Mouse (Mus musculus): Measurements from ENCODE around the gene Dscaml1. TPM values are rescaled to one million over a fixed set of nuclear protein-coding genes. Genes with fewer than 3 reads are reported as not detected.

Dscaml1 gene
- polyA plus RNA-seq, 1 experiment, result not detected

DNA sequence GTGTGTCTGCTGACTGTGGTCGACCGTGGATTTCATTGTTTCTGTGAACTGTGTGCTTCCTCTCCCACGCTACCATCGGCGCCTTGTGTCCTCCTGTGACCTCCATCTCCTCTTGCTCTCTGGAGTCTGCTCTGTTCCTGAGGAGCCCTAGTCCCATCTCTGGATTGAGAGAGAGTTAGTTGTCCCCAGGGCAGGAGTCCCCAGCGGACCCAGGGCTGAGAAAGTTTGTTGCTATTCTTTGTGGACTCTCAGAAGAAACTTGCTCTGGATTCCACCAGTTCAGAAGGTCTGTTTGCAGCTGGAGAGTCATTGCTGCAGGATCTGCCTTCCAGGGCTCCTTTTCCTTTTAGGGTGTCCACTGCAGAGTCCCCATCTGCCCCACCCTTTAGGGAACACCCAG, 31.2 kb upstream of the Dscaml1 start:
- TF ChIP-seq POLR2A (IDR thresholded peaks at IDR 0.05; ENCODE audit: low read depth, low read length) (no peak), CTCF (IDR thresholded peaks at IDR 0.05; ENCODE audit: borderline replicate concordance, insufficient read depth, low read length) (no peak)
- H3K4me3 ChIP-seq (ENCODE audit: insufficient read depth, low read length), result no peak overlapping the region
- H3K4me1 ChIP-seq (ENCODE audit: control insufficient read depth, insufficient read depth, low read length), result no peaks in the 10 kb centered on the region
- no peak overlapping the region for H3K27ac ChIP-seq (ENCODE audit: insufficient read depth, low read length)

DNA sequence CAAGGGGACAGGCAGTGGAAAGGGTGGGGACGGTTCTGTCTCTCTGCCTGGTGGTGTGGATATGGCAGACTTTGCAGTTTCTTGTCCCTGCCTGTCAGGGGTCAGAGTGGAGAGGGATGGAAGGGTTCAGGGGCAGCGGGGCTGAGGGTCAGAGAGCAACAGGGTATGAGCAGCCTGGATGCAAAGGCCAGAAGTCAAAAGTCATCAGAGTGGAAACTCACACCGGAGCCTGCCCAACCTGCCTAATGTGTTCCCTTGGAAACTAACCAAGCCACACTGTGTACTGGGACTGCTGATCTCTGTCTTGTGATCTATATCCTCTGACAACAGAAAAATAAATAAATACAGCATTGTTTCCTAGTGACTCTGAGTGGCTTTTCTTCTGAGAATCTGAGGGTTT, 30.6 kb upstream of the Dscaml1 start:
- TF ChIP-seq POLR2A (IDR thresholded peaks at IDR 0.05; ENCODE audit: low read depth, low read length) (no peak), CTCF (IDR thresholded peaks at IDR 0.05; ENCODE audit: borderline replicate concordance, insufficient read depth, low read length) (no peak)
- H3K4me3 ChIP-seq (ENCODE audit: insufficient read depth, low read length), result no peak overlapping the region
- H3K27ac ChIP-seq (ENCODE audit: insufficient read depth, low read length), result no peak overlapping the region
- no peaks in the 10 kb centered on the region for H3K4me1 ChIP-seq (ENCODE audit: control insufficient read depth, insufficient read depth, low read length)

DNA sequence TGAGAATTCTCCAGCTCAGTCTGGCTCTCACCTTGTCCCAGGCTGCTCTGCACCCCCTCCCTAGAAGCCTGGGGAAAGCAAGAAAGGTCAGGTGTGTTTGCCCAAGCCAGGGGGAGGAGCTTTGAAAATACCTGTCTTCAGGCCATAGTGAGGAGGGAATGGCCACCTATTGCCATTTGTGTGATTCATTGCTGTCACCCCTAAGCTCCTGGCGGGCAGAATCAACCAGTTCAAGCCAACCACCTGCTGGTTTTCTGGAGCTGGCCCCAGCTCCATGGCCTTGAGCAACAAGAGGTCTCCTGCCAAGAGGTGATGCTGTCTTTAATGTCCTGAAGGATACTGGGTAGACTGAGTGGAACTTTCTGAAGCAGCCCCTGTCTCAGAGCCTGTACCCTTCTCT, 28.1 kb upstream of the Dscaml1 start:
- TF ChIP-seq CTCF (IDR thresholded peaks at IDR 0.05; ENCODE audit: borderline replicate concordance, insufficient read depth, low read length), result no peak
- no peak for TF ChIP-seq POLR2A (IDR thresholded peaks at IDR 0.05; ENCODE audit: low read depth, low read length)
- no peak overlapping the region for H3K27ac ChIP-seq (ENCODE audit: insufficient read depth, low read length)
- no peaks in the 10 kb centered on the region for H3K4me1 ChIP-seq (ENCODE audit: control insufficient read depth, insufficient read depth, low read length)
- no peak overlapping the region for H3K4me3 ChIP-seq (ENCODE audit: insufficient read depth, low read length)

DNA sequence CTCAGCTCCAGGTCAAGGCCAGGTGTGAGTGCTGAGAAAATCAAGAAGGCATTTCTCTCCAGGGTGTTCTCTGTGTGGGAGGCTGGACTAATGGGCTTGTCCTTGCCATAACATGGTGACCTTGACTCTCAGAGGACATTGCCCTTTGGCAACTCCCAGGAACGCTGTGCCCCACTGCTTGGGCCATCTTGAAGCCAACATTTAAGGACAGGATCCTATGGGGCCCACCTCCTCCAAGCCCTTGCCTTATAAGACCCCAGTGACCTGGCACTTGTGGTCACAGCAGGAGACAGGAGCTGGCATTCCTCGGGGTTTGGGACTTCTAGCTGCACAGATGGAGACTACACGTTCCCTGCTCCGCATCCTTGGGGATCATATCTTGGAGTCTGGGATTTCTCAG, 27.0 kb upstream of the Dscaml1 start, which contains the start of gene Fxyd2:
Gene Fxyd2, plus strand, starts transcription at position 236 of the 400 bp plus-strand sequence.
- Histone ChIP-seq H3K27ac (ENCODE audit: insufficient read depth, low read length) (no peak within 1 kb of the TSS), H3K4me1 (ENCODE audit: control insufficient read depth, insufficient read depth, low read length) (no peaks in the 10 kb centered on the region), H3K4me3 (ENCODE audit: insufficient read depth, low read length) (no peak within 1 kb of the TSS)
- TF ChIP-seq POLR2A (IDR thresholded peaks at IDR 0.05; ENCODE audit: low read depth, low read length) (no peak), CTCF (IDR thresholded peaks at IDR 0.05; ENCODE audit: borderline replicate concordance, insufficient read depth, low read length) (no peak)

DNA sequence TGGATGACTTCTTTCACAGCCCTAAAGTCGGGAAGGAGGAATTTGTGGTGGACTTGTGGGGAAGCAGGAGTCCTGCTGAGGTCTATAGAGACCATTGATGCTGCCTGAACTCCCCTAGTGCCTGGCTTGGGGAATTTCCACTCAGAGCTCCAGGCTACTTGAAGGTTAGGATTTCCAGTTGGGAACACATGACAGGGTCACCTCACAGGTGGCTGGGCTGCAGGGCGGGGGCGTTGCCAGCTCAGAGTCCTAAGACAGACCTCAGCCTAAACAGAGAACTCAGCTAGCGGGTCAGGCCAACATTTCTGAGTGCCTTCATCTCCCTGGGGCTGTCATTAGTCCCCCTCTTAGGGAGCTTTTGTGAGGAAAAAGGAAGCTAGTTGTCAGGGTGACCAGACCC, 24.6 kb upstream of the Dscaml1 start:
- no peak overlapping the region for H3K27ac ChIP-seq (ENCODE audit: insufficient read depth, low read length)

DNA sequence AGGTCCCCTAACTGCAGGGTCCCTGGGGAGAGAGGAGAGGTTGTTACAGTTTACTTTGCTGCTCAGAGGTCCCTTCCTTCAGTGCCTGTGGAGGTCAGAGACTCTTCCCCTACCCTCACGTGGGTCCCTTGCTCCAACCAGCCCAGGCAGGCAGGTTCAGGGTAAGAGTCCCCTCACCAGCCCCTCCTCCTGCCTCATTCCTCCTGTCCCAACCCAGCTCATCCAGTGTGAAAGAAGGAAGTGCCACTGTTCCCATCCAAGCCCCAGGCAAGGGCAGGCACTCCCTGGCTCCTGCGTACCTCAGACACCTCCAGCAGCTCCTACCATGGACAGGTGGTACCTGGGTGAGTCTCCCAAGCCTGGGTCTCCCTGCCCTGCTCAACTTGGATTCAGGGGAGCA, 23.5 kb upstream of the Dscaml1 start:
- TF ChIP-seq CTCF (IDR thresholded peaks at IDR 0.05; ENCODE audit: borderline replicate concordance, insufficient read depth, low read length) (no peak), POLR2A (IDR thresholded peaks at IDR 0.05; ENCODE audit: low read depth, low read length) (no peak)
- Histone ChIP-seq H3K27ac (ENCODE audit: insufficient read depth, low read length) (no peak overlapping the region), H3K4me1 (ENCODE audit: control insufficient read depth, insufficient read depth, low read length) (no peaks in the 10 kb centered on the region), H3K4me3 (ENCODE audit: insufficient read depth, low read length) (no peak overlapping the region)

More for the DNA sequence above, 24.6 kb upstream of the Dscaml1 start:
- Histone ChIP-seq H3K4me3 (ENCODE audit: insufficient read depth, low read length) (no peak overlapping the region), H3K4me1 (ENCODE audit: control insufficient read depth, insufficient read depth, low read length) (no peaks in the 10 kb centered on the region)
- TF ChIP-seq CTCF (IDR thresholded peaks at IDR 0.05; ENCODE audit: borderline replicate concordance, insufficient read depth, low read length) (no peak), POLR2A (IDR thresholded peaks at IDR 0.05; ENCODE audit: low read depth, low read length) (no peak)

DNA sequence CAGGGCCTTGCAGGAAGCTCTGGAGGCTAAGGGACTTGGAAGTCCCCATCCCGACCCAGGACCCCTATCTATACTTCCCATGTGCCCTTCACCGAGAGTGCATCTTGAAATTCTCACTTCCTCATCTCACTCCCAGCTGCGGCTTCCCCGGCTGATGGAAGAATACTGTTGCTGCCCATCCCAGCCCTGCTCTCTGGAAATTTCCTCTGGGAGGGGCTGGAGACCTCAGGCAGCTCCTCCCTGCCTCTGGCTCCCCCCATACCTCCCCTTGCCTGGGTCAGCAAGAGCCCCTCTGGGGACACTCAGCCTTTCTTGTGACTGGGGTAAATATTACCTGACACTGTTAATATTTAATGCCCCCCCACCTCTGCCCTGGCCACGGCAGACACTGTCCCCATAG, 20.7 kb upstream of the Dscaml1 start:
- Histone ChIP-seq H3K27ac (ENCODE audit: insufficient read depth, low read length) (no peak overlapping the region), H3K4me3 (ENCODE audit: insufficient read depth, low read length) (no peak overlapping the region), H3K4me1 (ENCODE audit: control insufficient read depth, insufficient read depth, low read length) (no peaks in the 10 kb centered on the region)
- TF ChIP-seq CTCF (IDR thresholded peaks at IDR 0.05; ENCODE audit: borderline replicate concordance, insufficient read depth, low read length) (no peak), POLR2A (IDR thresholded peaks at IDR 0.05; ENCODE audit: low read depth, low read length) (no peak)

DNA sequence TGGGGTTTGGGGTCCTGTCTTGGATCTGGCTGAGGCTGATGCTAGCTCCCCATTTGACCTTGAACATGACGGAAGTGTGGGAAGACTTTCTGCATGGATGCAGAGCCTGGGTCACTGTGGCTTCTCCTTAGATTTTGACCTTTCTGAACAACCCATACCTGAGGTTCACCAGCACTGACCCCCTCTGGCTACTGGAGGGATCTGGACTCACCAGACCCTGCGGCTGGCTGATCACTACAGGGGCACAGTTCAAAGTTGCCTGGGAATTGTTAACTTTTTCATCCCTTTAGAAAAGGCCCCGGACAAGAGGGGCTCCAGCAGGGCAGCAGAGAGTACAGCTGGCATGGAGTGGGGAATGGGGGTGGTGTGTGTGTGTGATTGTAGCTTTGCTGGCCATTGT, 19.6 kb upstream of the Dscaml1 start:
- H3K27ac ChIP-seq (ENCODE audit: insufficient read depth, low read length), result no peak overlapping the region
- TF ChIP-seq POLR2A (IDR thresholded peaks at IDR 0.05; ENCODE audit: low read depth, low read length) (no peak), CTCF (IDR thresholded peaks at IDR 0.05; ENCODE audit: borderline replicate concordance, insufficient read depth, low read length) (no peak)
- H3K4me1 ChIP-seq (ENCODE audit: control insufficient read depth, insufficient read depth, low read length), result no peaks in the 10 kb centered on the region
- H3K4me3 ChIP-seq (ENCODE audit: insufficient read depth, low read length), result no peak overlapping the region

DNA sequence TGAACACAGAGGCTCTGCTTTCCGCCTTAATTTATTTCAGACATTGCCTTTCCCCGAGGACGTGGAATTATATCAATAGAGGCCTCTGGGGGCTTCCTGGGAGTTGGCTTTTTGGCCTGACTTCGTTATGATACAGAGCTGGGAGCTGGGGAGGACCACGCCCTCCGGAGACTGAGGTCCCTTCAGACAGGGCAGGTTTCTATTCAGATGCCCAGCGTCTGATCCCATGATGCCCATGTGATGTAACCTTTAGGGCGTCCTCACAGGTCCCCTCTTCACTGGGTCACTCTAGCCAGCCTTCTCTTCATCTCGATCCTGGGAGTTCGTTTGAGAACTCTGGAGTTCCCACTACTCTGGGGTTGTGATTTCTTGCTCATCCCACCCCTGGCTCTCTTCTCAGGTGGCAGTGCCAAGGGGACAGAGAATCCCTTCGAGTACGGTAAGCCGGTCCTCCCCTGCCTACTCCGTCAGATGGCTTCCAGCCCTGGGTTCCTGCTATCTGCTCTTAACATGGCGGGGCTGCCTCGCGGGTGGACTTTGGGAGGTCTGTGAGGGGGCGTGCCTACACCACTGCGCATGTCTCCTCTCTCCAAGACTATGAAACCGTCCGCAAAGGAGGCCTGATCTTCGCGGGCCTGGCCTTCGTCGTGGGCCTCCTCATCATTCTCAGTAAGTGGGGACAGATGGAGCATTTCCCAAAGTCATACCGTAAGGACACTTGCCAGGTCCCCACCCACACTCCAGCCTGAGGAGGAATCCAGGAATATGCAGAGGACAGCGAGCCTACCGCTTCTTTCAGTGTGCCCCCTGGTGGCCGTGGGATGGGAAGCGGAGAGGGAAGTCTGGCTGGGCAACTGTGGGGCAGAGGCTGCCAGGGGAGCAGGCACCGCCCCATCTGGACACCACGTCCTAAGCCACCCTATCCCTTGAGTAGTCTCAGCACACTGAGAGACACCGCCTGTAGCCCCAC, 18.4 kb upstream of the Dscaml1 start:
- Histone ChIP-seq H3K4me3 (ENCODE audit: insufficient read depth, low read length) (no peak overlapping the region), H3K27ac (ENCODE audit: insufficient read depth, low read length) (no peak overlapping the region), H3K4me1 (ENCODE audit: control insufficient read depth, insufficient read depth, low read length) (no peaks in the 10 kb centered on the region)
- TF ChIP-seq CTCF (IDR thresholded peaks at IDR 0.05; ENCODE audit: borderline replicate concordance, insufficient read depth, low read length) (peak; percentile 84), POLR2A (IDR thresholded peaks at IDR 0.05; ENCODE audit: low read depth, low read length) (no peak)

DNA sequence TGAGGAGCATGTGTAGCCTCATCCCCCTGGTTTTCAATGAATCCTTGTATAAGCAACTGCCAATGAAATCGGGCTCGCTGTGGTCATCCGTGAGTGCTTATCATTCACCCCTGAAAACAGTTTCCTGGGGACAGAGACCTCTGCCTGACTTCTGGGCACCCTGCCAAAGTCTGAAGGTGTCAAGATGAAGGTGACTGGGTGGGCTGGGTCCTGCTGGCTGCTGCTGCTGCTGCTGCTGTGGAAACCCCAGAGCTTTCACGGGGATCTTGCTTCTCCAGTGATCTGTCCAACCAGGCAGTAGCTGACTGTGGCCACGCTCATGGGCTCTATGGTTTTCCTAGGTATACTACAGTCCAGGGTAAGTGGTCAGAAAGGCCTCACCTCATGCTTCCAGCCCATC, 16.2 kb upstream of the Dscaml1 start:
- Histone ChIP-seq H3K27ac (ENCODE audit: insufficient read depth, low read length) (no peak overlapping the region), H3K4me1 (ENCODE audit: control insufficient read depth, insufficient read depth, low read length) (no peaks in the 10 kb centered on the region), H3K4me3 (ENCODE audit: insufficient read depth, low read length) (no peak overlapping the region)
- no peak for TF ChIP-seq POLR2A (IDR thresholded peaks at IDR 0.05; ENCODE audit: low read depth, low read length)
- no peak for TF ChIP-seq CTCF (IDR thresholded peaks at IDR 0.05; ENCODE audit: borderline replicate concordance, insufficient read depth, low read length)
